21 mouse cellular contexts compared by ENCODE assay signal in the genomic region with DNA sequence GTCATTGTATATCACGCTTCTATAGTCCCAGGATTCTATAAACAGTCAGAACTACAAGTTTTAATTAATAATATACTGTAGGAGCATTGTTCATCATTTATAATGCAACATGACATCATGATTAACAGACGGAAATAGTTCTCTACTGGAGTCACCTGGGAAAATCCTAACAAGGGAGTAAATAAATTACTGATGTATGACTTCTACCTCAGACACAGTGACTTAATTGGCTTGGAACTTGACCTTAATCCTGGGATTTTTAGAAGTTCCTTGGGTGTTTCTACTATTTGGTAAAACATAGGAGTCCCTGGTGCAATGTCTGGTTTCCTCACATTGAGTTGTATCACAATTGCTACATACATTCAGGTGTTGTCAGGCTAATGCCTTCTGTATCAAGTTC.
DNase-seq lines count a peak whose midpoint lies in the region; ATAC-seq and TF ChIP-seq lines count a peak whose summit lies in the region.
"Had no signal": no experiment of that assay in that cellular context is flagged by ENCODE, and none has a peak within 500 bp of the region (broad histone marks: within the 10 kb centered on the region; RNA-seq: fewer than 3 reads in every experiment).

No protein-coding gene starts in this region.

- ATAC-seq in embryonic facial prominence, embryonic 14.5 days (ENCODE audit: low read depth) = peak; percentile 44; the same call in 1 of the 2 replicates
- peak; percentile 94 for ATAC-seq in Patski
- ATAC-seq: activated CD4-positive, CD25-positive, alpha-beta regulatory T cell, adult 4 months; CD4-positive, CD25-positive, alpha-beta regulatory T cell, adult 4 months had no signal

- no peak overlapping the region for H3K4me2 ChIP-seq in embryonic facial prominence, embryonic 14.5 days (ENCODE audit: low read depth, low read length)

- in situ Hi-C loops in Patski (cut with MboI; ENCODE audit: low pct_unique_long_range_greater_than_20kb) = no loop called here

- WGBS in embryonic facial prominence, embryonic 14.5 days = 64% methylated on average over 2 of the region's 2 CpGs
- 80% methylated on average over 2 of the region's 2 CpGs for WGBS in embryonic facial prominence, embryonic 10.5 days

- no peak overlapping the region for H3K4me3 ChIP-seq in embryonic facial prominence, embryonic 14.5 days (ENCODE audit: low read depth, low read length)
- no peak overlapping the region for H3K4me3 ChIP-seq in embryonic facial prominence, embryonic 10.5 days

- H3K36me3 ChIP-seq in embryonic facial prominence, embryonic 14.5 days (ENCODE audit: control insufficient read depth, insufficient read depth, low read length) = no peaks in the 10 kb centered on the region
- H3K36me3 ChIP-seq in embryonic facial prominence, embryonic 10.5 days (replicated peaks) = no peaks in the 10 kb centered on the region
- H3K36me3 ChIP-seq: G1E had no signal

- POLR2A ChIA-PET in Patski (lab: Charles Lee) = no interaction called here

- DNase-seq in embryonic facial prominence, embryonic 14.5 days (ENCODE audit: low spot score) = no peak
- no peak for DNase-seq in embryonic facial prominence, embryonic 10.5 days (ENCODE audit: low spot score)
- peak; percentile 43 for DNase-seq in Patski (ENCODE audit: low read depth, low spot score)
- DNase-seq in gonadal fat pad, adult 2 months (ENCODE audit: low read depth) = peak; percentile 5
- no peak for DNase-seq in frontal cortex, postnatal 25 days (ENCODE audit: low spot score in 2 of 2)
- no peak for DNase-seq in heart, adult 9 months (ENCODE audit: low spot score in 2 of 2)
- DNase-seq: adrenal gland, adult 2 months; adrenal gland, adult 8-10 months; adrenal gland, postnatal 10 days; adrenal gland, postnatal 14 days; adrenal gland, postnatal 25 days; adrenal gland, postnatal 36 days; B cell, adult 2 months; cerebellum, adult 11 months; cerebellum, adult 11-12 months; cerebellum, adult 18-20 months; cerebellum, adult 2 months had no signal

- H3K27me3 ChIP-seq in embryonic facial prominence, embryonic 14.5 days (replicated peaks; ENCODE audit: control insufficient read depth, insufficient read depth, low read length) = no peaks in the 10 kb centered on the region
- no peaks in the 10 kb centered on the region for H3K27me3 ChIP-seq in embryonic facial prominence, embryonic 10.5 days (replicated peaks; ENCODE audit: low read depth, poor library complexity, severe bottlenecking)
- no peaks in the 10 kb centered on the region for H3K27me3 ChIP-seq in Patski
- H3K27me3 ChIP-seq: CH12.LX had no signal

- no peak for TF ChIP-seq CTCF in Patski (IDR thresholded peaks at IDR 0.05)

- H3K4me1 ChIP-seq in embryonic facial prominence, embryonic 14.5 days (ENCODE audit: control insufficient read depth, insufficient read depth, low read length) = no peaks in the 10 kb centered on the region
- H3K4me1 ChIP-seq in embryonic facial prominence, embryonic 10.5 days = no peaks in the 10 kb centered on the region

- H3K27ac ChIP-seq in embryonic facial prominence, embryonic 14.5 days (replicated peaks; ENCODE audit: low read depth, low read length) = no peak overlapping the region
- H3K27ac ChIP-seq in embryonic facial prominence, embryonic 10.5 days (replicated peaks) = no peak overlapping the region

- CTCF ChIA-PET in Patski (lab: Charles Lee) = no interaction called here

- H3K9ac ChIP-seq in embryonic facial prominence, embryonic 14.5 days (ENCODE audit: low read depth, low read length) = no peak overlapping the region

- H3K9me3 ChIP-seq in embryonic facial prominence, embryonic 14.5 days (ENCODE audit: control insufficient read depth, low read length) = no peaks in the 10 kb centered on the region
- H3K9me3 ChIP-seq in embryonic facial prominence, embryonic 10.5 days = no peaks in the 10 kb centered on the region
- H3K9me3 ChIP-seq: G1E had no signal

Comparison
In these comparisons a context has a peak if more than half of its experiments do, and no peak if none do; other contexts are left out.
1. DNase-seq: peak in Patski (single experiment) and gonadal fat pad, adult 2 months (single experiment); none in embryonic facial prominence, embryonic 14.5 days (single experiment), embryonic facial prominence, embryonic 10.5 days (single experiment), frontal cortex, postnatal 25 days (0 of 2) and heart, adult 9 months (0 of 2).